Mouse (Mus musculus) liver, postnatal 0 days (tissue): ENCODE results near the gene Spice1.

Source experiments
- CTCF ChIP-seq: sonication (generic); IDR thresholded peaks from 2 replicates; pipeline ENCODE4 v1.5.1; 2016; ENCODE audit warnings: antibody characterized with exemption, low read depth
- EP300 ChIP-seq: IDR thresholded peaks from 2 replicates; pipeline ENCODE4 v1.6.1; 2016; ENCODE audit warnings: antibody characterized with exemption, low read depth, mild to moderate bottlenecking

DNA sequence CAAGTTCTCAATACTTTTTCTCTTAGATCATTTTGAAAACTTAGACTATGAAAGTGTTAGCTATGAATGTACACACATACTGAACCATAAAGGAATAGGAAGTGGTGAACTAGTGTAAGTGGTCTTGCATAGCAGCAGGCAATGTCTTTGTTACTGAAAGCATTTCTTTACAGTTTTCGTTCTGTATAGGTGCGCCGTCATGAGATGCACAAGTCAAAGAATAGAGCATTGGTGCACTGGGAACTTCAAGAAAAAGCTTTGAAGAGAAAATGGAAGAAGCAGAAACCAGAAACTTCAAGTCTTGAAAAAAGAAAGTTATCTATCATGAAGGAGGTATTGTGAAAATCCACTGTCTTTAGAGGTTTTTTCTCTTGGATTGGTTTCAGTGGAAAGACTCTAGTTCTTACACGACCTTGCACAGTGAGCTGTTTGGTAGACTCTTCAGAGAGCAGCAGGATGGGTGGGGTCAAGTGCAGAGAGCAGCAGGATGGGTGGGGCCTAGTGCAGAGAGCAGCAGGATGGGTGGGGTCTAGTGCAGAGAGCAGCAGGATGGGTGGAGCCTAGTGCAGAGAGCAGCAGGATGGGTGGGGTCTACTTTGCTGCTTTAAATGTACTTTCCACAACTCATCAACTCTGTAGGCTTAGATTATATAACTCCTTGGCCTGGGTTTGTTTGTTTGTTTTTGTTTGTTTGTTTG is 10.8 kb downstream of the Spice1 start:
- no peak for TF ChIP-seq CTCF
- no peak for TF ChIP-seq EP300
